Mouse (Mus musculus) layer of hippocampus, adult 2 months (tissue): ENCODE measurements around the gene Ampd3. TPM values are rescaled to one million over a fixed set of nuclear protein-coding genes. Genes with fewer than 3 reads are reported as not detected.

ENCODE experiments used
- DNase-seq, 2 experiments: peaks; one replicate each; pipeline ENCODE4 v3.0.0; 2022; ENCODE audit warnings: low spot score in 2 of 2
- H3K27ac ChIP-seq: fragments of 200-600 bp; 2 replicates; pipeline ENCODE4 v1.8.1; 2022
- H3K4me3 ChIP-seq: fragments of 200-600 bp; 2 replicates; pipeline ENCODE4 v1.8.1; 2022; ENCODE audit warnings: mild to moderate bottlenecking
- CTCF ChIP-seq: fragments of 200-600 bp; conservative IDR thresholded peaks from 2 replicates; pipeline ENCODE4 v1.8.1; 2022; ENCODE audit warnings: antibody characterized with exemption, mild to moderate bottlenecking, moderate library complexity
- total RNA-seq, 2 experiments: library from RNA; stranded (reverse); gene quantifications; 2 replicates each; pipeline ENCODE4 v1.2.3; 2021

The Ampd3 gene
- total RNA-seq, 2 experiments from 2014 or later: 20.8 to 25.1 TPM

DNA sequence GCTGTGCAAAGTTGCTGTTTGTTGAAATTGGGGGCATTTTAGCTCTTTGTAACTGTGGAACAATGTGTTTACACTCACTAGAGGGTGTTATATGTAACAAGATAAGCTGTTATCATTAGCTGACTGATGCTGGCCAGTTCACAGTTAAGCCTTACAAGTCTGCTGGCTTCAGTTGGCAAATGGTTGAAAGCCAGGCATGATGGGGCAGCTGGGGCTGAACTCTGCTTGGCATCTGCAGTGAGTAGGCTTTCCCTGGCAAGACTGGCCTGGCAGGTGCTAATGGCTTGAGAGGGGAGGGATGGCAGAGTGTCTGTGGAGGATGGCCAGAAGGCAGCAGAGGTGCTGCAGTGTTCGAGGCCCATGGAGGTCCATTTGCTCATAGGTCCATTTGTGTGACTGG lies 6.1 kb downstream of the Ampd3 start:
- H3K27ac ChIP-seq: peak overlapping the region; percentile 93
- TF ChIP-seq CTCF: no peak
- peak overlapping the region; percentile 48 for H3K4me3 ChIP-seq
- DNase-seq: peak; percentile 41 to 72

DNA sequence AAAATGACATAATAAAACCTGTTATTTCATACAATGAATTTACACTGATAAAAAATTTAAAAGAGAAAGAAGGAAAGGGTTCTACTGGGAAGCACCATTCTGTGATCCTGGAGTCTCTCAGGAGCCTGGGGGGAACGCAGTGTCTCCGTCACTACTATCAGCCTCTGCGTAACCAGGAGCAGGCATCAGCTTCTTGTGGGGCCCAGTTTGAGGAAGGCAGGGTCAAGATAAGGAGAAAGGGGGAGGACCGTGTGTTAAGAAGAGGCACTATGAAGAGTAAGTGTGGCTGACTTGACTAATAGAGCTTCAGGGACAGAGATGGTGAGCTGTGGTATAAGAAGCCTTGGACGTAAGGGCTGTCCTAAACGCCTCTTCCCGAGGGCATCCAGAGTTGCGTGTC lies 6.7 kb downstream of the Ampd3 start:
- no peak for DNase-seq
- H3K4me3 ChIP-seq: no peak overlapping the region
- no peak for TF ChIP-seq CTCF
- peak overlapping the region; percentile 93 for H3K27ac ChIP-seq

- no peak for DNase-seq
- Histone ChIP-seq H3K27ac (no peak overlapping the region), H3K4me3 (no peak overlapping the region)
- no peak for TF ChIP-seq CTCF
Measured at GRCm38 (mm10) chr7:110777146-110778001, 9.4 kb downstream of the Ampd3 start.

- no peak overlapping the region for H3K4me3 ChIP-seq
- TF ChIP-seq CTCF: no peak
- H3K27ac ChIP-seq: peak overlapping the region; percentile 86
- no peak for DNase-seq
Measured at GRCm38 (mm10) chr7:110778933-110779332, 10.9 kb downstream of the Ampd3 start.

DNA sequence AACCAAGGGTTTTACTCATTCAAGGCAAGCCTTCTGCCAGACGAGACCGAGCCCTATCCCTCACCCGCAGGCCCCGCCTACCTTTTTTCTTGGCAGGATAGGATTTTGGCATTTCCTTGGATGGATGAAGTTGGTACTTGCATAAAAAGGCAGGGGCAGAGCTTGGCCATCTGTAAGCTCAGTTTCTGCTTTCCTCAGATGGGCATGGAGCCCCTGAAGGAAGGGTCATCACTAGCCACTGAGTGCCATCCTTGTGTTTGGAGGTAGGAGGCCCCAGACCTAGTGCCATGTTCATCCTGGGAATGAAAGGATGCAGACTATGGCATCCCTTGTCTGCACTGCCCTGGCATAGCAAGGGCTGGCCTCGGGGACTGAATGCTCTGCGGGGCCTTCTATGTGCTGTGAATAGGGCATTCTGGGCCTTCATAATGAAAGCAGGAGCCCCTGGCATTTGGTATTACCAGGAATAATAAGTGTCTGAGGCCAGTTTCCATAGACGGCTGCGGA lies 11.7 kb downstream of the Ampd3 start:
- peak overlapping the region; percentile 86 for H3K27ac ChIP-seq

GRCm38 (mm10) chr7:110780520-110780919 lies 12.5 kb downstream of the Ampd3 start:
- peak overlapping the region; percentile 86 for H3K27ac ChIP-seq
- H3K4me3 ChIP-seq: no peak overlapping the region
- TF ChIP-seq CTCF: no peak
- no peak for DNase-seq

More for the DNA sequence above, 11.7 kb downstream of the Ampd3 start:
- peak; percentile 49 to 80 for DNase-seq
- no peak for TF ChIP-seq CTCF
- no peak overlapping the region for H3K4me3 ChIP-seq

- DNase-seq: no peak
Measured at GRCm38 (mm10) chr7:110781231-110781711, 13.3 kb downstream of the Ampd3 start.

GRCm38 (mm10) chr7:110782135-110782534 lies 14.1 kb downstream of the Ampd3 start:
- TF ChIP-seq CTCF: no peak

More at GRCm38 (mm10) chr7:110781231-110781711, 13.3 kb downstream of the Ampd3 start:
- Histone ChIP-seq H3K27ac (peak overlapping the region; percentile 86), H3K4me3 (no peak overlapping the region)
- no peak for TF ChIP-seq CTCF

DNA sequence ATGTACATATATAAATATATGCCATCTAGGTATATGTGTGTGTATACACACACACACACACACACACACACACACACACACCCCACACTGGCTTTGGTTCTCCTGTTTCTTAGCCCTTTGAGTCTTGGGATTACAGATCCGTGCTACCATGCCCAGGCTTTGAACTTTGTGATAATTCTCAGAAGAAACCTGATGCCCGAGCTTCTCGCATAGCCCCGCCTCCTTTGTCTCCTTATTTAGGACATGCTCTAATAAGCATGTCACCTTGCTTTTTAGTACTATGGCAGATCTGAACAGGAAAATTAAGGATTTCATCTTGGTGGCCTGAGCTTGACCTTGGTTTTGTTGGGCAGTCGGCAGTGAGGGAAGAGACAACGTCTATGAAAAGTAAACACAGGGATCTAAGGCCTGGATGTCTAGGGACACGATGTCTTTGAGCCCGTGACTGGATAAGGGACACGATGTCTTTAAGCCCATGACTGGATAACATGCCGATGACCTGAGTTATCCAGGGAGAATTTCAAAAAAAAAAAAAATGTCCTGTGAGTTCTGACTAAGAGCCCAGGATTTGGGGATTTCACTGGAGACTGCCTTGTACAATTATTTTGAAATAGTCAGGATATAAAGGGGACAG lies 15.0 kb downstream of the Ampd3 start:
- no peak overlapping the region for H3K4me3 ChIP-seq
- DNase-seq: no peak
- TF ChIP-seq CTCF: no peak
- H3K27ac ChIP-seq: peak overlapping the region; percentile 32; the same call in 1 of the 2 replicates

More at GRCm38 (mm10) chr7:110782135-110782534, 14.1 kb downstream of the Ampd3 start:
- H3K27ac ChIP-seq: peak overlapping the region; percentile 86; the same call in 1 of the 2 replicates
- DNase-seq: no peak
- H3K4me3 ChIP-seq: no peak overlapping the region

- no peak overlapping the region for H3K4me3 ChIP-seq
- TF ChIP-seq CTCF: no peak
- H3K27ac ChIP-seq: no peak overlapping the region
- DNase-seq: no peak
Measured at GRCm38 (mm10) chr7:110784965-110785364, 17.0 kb downstream of the Ampd3 start.

DNA sequence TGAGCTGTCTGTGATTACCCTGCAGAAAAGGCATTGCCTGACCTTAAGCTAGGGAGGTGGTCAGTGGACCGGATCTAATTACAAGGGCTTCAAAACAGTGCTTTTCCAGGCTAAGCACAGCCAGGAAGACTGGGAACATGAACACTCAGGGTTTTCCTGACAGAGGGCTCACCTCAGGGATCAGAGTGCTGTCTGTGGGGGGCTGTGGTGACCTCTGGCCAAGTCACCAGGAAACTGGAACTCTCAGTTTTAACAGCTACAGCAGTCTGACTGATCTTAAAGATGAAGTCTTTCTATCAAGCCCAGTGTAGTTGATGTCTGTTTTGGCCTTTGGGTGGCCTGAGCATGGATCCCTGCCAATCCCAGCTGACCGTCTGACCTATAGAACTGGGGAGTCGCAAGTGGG lies 17.7 kb downstream of the Ampd3 start:
- DNase-seq: no peak
- Histone ChIP-seq H3K4me3 (no peak overlapping the region), H3K27ac (no peak overlapping the region)
- TF ChIP-seq CTCF: no peak

- DNase-seq: no peak
- no peak for TF ChIP-seq CTCF
- no peak overlapping the region for H3K27ac ChIP-seq
- no peak overlapping the region for H3K4me3 ChIP-seq
Measured at GRCm38 (mm10) chr7:110787310-110787709, 19.3 kb downstream of the Ampd3 start.

DNA sequence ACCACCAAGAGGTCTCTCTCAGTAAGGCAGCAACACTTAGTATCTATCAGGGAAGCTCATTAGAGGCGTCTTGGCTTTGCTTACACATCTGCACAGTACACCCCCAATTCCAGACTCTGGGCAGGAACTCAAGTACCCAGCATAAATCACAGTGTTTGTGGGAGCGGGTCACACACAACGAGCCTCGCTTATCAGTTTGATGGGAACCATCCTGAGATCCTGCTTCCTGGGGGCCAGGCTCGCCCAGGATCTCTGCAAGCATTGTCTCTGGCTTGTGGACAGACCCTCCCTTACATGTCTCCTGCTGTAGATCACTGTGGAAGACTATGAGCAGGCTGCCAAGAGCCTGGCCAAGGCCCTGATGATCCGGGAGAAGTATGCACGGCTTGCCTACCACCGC lies 22.9 kb downstream of the Ampd3 start:
- no peak overlapping the region for H3K27ac ChIP-seq
- no peak for DNase-seq
- TF ChIP-seq CTCF: no peak
- no peak overlapping the region for H3K4me3 ChIP-seq

- DNase-seq: no peak
- Histone ChIP-seq H3K4me3 (no peak overlapping the region), H3K27ac (no peak overlapping the region)
- TF ChIP-seq CTCF: no peak
Measured at GRCm38 (mm10) chr7:110792201-110792600, 24.2 kb downstream of the Ampd3 start.
